ENCODE assay signal across 8 mouse cellular contexts in the genomic region with DNA sequence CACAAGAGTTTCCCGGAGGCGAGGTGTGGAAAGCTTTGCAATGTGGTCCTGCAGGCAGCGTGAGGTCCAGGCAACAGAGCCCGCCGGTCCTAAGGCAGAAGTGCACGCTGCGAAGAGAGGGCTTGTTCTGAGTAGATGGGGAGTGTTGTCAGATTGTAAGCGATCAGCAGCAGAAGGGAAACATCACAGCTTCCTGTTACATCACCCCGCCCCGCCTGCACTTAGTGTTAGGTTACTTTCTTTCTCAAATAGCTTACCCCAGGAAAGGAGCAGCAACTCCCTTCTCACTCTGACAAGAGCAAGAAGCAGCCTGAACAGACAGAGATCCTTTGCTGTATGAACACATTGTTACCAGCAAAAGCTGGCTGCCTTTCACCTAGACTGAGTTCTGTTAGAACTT. TPM values are rescaled to one million over a fixed set of nuclear protein-coding genes. Genes with fewer than 3 reads are reported as not detected.
DNase-seq lines count a peak whose midpoint lies in the region; ATAC-seq lines count a peak whose summit lies in the region.

A gene (minus strand): TSS at position 274 of the 400 bp plus-strand sequence.

- peak; percentile 63 for DNase-seq in ZHBTc4 (ENCODE audit: low read depth, low spot score)
- peak; percentile 88 for DNase-seq in embryo, embryonic 11 days
- DNase-seq in gastrocnemius, postnatal 25 days: peak; percentile 80
- DNase-seq in left cerebral cortex, adult 9 months (ENCODE audit: low spot score in 2 of 2): peak; percentile 9 to 42
- peak; percentile 30 for DNase-seq in right cerebral cortex, postnatal 14 days
- DNase-seq in urinary bladder, postnatal 4 days (ENCODE audit: low spot score in 2 of 2): peak; percentile 60 to 68

- no peaks in the 10 kb centered on the region for H3K36me3 ChIP-seq in megakaryocyte, embryonic 14.5 days (replicated peaks; ENCODE audit: low read length)

- H3K4me1 ChIP-seq in megakaryocyte, embryonic 14.5 days: peaks cover 25% of the 10 kb centered on the region

- H3K27me3 ChIP-seq in megakaryocyte, embryonic 14.5 days (replicated peaks): no peaks in the 10 kb centered on the region

- H3K4me3 ChIP-seq in megakaryocyte, embryonic 14.5 days (replicated peaks): peak within 1 kb of the TSS; percentile 94

- no peaks in the 10 kb centered on the region for H3K9me3 ChIP-seq in megakaryocyte, embryonic 14.5 days

- peak; percentile 94 for ATAC-seq in inflammation-experienced regulatory T-cells, adult 6 months

RNA-seq across cellular contexts. Expression of the gene that starts here (rescaled TPM):
- 10 to 100 TPM; 11.5 to 15.0 TPM for total RNA-seq in gastrocnemius, postnatal 25 days (2021)
- polyA plus RNA-seq in inflammation-experienced regulatory T-cells, adult 6 months (2017; shearing (Covaris generic)): 10 to 100 TPM; 28.9 to 33.5 (median 29.7) TPM
- 0.08 TPM in 1 of 2 replicates, not detected in the other for polyA plus RNA-seq in megakaryocyte, embryonic 14.5 days (2012; ENCODE audit: insufficient read depth, low replicate concordance)

Comparison
In these comparisons a context has a peak if more than half of its experiments do, and no peak if none do; other contexts are left out.
1. Peak in every context shown above with its lines: DNase-seq, ATAC-seq and H3K4me3 ChIP-seq.
2. RNA of the gene that starts here (polyA plus RNA-seq): 28.9 to 33.5 TPM in inflammation-experienced regulatory T-cells, adult 6 months; 0.08 TPM in megakaryocyte, embryonic 14.5 days; every median in the first group is over 10 times any median in the second.
3. DNase-seq: peak in every context shown above with its lines; median percentile 88 in embryo, embryonic 11 days; 80 in gastrocnemius, postnatal 25 days; 64 in urinary bladder, postnatal 4 days; 63 in ZHBTc4; 30 in right cerebral cortex, postnatal 14 days; 26 in left cerebral cortex, adult 9 months.